Mouse (Mus musculus): ENCODE measurements around the gene Anks1.
"Not testable (repeated sequence)": the region's sequence is repeated elsewhere in the genome, so short reads cannot be mapped to it uniquely, and the experiment has no call there.

The Anks1 gene

DNA sequence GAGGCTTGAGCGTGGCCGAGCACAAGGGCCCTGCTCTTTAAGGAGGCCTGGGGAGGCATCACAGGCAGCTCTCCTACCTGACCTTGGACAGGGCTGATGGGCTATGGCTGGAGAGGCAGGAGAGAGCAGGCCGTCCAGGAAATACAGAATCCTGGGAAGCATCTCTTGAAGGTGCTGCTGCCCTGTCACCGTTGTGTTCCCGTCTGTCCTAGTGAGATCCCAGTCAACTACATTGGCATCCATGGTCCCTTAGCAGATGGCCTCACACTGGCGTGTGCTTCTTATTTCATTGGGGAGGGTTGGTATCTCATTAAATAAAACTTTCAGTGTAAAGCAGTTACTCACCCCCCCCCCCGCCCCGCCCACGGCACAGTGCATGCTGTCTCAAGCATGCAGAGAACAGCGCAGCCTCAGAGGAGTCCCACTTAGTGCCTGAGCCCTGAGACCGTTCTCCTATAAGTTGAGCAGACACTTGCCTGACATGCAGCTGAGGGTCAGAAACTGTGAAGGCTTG, 57.5 kb downstream of the Anks1 start:
- DNase-seq (ENCODE audit: extremely low spot score), result no peak

DNA sequence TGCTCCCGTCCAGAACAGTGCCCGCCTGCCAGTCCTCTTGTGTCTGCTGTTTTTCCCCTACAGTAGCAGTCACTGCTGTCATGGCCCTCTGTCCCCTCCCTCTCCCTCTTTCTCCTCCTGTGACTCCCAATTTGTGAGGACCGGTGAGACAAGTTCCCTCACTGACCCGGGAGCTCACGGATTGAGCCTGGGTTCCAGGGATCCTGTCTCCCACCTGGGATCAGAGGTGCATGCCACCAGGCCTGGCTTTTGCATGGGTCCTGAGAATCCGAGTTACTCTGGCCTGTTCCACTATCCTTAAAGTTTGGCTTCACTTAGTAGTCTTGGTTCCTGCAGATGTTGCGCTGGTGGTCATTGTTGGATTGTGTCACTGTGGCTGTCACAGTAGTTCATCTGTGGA, 58.4 kb downstream of the Anks1 start:
- no peak for DNase-seq (ENCODE audit: extremely low spot score)

GRCm38 (mm10) chr17:27968033-27968750, 59.1 kb downstream of the Anks1 start:
- no peak for DNase-seq (ENCODE audit: extremely low spot score)

DNA sequence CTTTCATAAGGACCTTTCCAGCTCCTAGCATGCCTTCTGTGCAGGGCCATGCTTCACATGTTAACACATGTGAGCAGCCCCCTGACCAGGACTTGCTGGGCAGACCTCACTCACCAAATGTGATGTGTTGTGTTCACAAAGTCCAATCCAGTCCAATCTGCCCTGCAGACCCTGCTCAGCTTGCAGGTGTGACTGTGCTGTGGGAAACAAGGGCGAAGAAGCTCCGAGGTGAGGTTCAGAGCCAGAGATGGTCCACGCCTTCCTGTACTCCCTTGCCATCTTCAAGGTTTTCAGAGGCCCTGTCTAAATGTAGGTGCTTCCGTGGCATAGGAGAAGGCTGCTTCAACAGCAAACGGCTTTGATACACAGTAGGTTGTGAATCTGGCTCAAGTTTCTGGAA, 59.8 kb downstream of the Anks1 start:
- DNase-seq (ENCODE audit: extremely low spot score), result no peak

- no peak for DNase-seq (ENCODE audit: extremely low spot score)
Measured at GRCm38 (mm10) chr17:27969365-27969764, 60.3 kb downstream of the Anks1 start.

DNA sequence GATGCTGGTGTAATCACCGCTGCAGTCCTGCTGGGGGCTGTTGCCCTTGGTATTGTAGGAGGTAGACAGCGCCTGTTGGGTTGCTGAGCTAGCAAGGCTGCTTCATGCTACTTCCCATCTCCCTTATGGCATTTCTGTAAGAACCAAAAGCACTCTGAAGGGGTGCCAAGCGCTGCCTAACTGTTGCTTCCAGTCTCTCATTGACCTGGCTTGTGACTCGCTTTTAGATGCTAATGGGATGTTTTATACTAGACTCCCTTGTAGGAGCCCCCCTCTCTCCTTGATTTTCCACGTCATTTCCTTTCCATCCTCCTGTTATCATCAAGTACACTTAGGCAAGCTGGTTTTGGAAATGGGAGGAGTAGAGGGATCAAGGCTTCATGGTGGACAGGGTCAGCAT, 60.8 kb downstream of the Anks1 start:
- DNase-seq (ENCODE audit: extremely low spot score), result no peak

- no peak for DNase-seq (ENCODE audit: extremely low spot score)
Measured at GRCm38 (mm10) chr17:27970305-27970704, 61.2 kb downstream of the Anks1 start.

DNA sequence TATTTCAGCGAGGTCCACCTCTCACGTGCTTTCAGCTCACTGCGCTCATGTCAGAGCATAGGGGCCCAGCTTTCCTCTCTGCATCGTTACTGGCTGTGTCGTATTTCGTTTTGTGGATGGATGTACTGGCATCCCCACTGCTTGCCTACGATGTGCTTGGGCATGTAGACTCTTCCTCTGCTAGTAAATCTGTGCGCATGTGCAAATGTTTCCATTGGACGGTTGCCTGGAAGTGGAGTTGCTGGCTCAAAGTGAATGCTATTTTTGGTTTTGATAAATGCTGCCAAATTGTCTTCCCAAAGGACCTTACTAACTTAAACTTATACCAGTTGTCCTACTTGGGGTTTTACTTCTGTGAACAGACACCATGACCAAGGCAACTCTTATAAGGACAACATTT, 62.4 kb downstream of the Anks1 start:
- no peak for DNase-seq (ENCODE audit: extremely low spot score)

GRCm38 (mm10) chr17:27973337-27973736, 64.2 kb downstream of the Anks1 start:
- no peak for DNase-seq (ENCODE audit: extremely low spot score)

GRCm38 (mm10) chr17:27976266-27976665, 67.2 kb downstream of the Anks1 start:
- DNase-seq (ENCODE audit: extremely low spot score), result no peak

- DNase-seq (ENCODE audit: extremely low spot score), result no peak
Measured at GRCm38 (mm10) chr17:27977008-27977636, 68.0 kb downstream of the Anks1 start.

DNA sequence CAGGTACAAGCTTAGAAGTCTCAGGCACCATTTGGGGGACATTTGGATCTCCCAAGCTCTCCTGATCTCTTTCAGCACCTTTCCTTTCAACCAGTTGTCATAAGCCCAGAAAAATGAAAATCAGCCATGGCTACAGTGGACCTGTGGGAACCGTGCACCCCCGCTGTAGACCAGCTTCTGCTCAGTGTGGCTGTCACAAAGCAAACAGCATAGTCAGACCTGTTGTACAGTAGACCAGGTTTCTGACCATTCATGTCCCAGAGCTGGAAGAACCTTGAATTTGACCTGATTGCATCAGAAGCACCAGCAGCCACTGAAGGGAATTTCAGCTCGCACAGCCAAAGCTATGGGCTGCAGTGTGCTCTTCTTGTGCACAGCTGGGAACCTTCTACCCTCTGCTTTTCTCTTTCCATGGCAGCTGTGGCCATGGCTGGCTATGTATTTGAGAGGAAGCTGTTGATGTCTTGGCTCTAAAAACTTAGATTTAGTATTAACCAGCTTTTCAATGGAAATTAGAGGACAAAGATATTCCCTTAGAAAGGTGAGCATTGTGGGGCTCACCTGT, 71.4 kb downstream of the Anks1 start:
- DNase-seq (ENCODE audit: extremely low spot score), result no peak

GRCm38 (mm10) chr17:27981451-27982069, 72.5 kb downstream of the Anks1 start:
- DNase-seq (ENCODE audit: extremely low spot score), result no peak

GRCm38 (mm10) chr17:27982070-27982457, 73.0 kb downstream of the Anks1 start:
- not testable (repeated sequence) for DNase-seq (ENCODE audit: extremely low spot score)

- DNase-seq (ENCODE audit: extremely low spot score), result no peak
Measured at GRCm38 (mm10) chr17:27982712-27983266, 73.7 kb downstream of the Anks1 start.

- no peak for DNase-seq (ENCODE audit: extremely low spot score)
Measured at GRCm38 (mm10) chr17:27984421-27984820, 75.3 kb downstream of the Anks1 start.

DNA sequence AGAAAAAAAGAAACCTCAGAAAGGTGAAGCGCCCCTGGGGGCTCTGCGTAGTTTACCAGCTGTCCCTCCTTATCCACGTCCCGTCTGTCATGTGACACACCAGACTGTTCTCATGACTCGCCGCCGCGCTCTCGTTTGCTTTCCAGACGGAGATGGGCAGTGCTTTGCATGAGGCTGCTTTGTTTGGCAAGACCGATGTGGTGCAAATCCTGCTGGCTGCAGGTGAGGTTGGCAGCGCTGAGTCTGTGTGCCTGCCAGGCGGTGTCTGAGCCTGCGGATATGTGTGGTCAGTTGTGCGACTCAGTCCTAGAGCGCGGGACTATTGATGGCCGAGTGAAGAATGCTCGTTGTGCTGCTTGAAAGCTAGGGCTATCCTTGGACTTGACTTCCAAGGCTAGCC, 77.0 kb downstream of the Anks1 start:
- DNase-seq (ENCODE audit: extremely low spot score), result no peak

GRCm38 (mm10) chr17:27989807-27990542, 80.9 kb downstream of the Anks1 start:
- peak; percentile 78 for DNase-seq (ENCODE audit: extremely low spot score)

GRCm38 (mm10) chr17:27994001-27994944, 85.2 kb downstream of the Anks1 start:
- DNase-seq (ENCODE audit: extremely low spot score), result no peak

- DNase-seq (ENCODE audit: extremely low spot score), result no peak
Measured at GRCm38 (mm10) chr17:27996320-27996719, 87.2 kb downstream of the Anks1 start.
